Mouse (Mus musculus): ENCODE results near the gene Olfr1014. TPM values are rescaled to one million over a fixed set of nuclear protein-coding genes. Genes with fewer than 3 reads are reported as not detected.
A peak's percentile ranks its signal among the peaks of the same experiment; 100 is the strongest.

Olfr1014 gene
- not detected in 2 replicates for polyA plus RNA-seq (2015; fragmentation: Nextera tagmentation; extraction: Ambion mirVana)

GRCm38 (mm10) chr2:85772413-85772812 lies at the start of gene Olfr1014:
TSS of gene Olfr1014 (plus strand) at chr2:85772713.
- H3K4me3 ChIP-seq (ENCODE audit: low read depth, low read length) = no peak within 1 kb of the TSS
- ATAC-seq = no peak
- no peaks in the 10 kb centered on the region for H3K36me3 ChIP-seq (ENCODE audit: control insufficient read depth, insufficient read depth)
- H3K4me2 ChIP-seq (replicated peaks; ENCODE audit: low read depth) = no peak within 1 kb of the TSS
- no peaks in the 10 kb centered on the region for H3K27me3 ChIP-seq (replicated peaks; ENCODE audit: control insufficient read depth, insufficient read depth, low read length)
- no peak for TF ChIP-seq CTCF (IDR thresholded peaks at IDR 0.05; ENCODE audit: low read depth)
- no peak within 1 kb of the TSS for H3K9ac ChIP-seq (ENCODE audit: low read depth, low read length)
- no peak within 1 kb of the TSS for H3K27ac ChIP-seq (ENCODE audit: low read depth, low read length)
- H3K4me1 ChIP-seq (replicated peaks; ENCODE audit: control insufficient read depth, insufficient read depth, low read length) = no peaks in the 10 kb centered on the region
- no peaks in the 10 kb centered on the region for H3K9me3 ChIP-seq (ENCODE audit: control insufficient read depth)

DNA sequence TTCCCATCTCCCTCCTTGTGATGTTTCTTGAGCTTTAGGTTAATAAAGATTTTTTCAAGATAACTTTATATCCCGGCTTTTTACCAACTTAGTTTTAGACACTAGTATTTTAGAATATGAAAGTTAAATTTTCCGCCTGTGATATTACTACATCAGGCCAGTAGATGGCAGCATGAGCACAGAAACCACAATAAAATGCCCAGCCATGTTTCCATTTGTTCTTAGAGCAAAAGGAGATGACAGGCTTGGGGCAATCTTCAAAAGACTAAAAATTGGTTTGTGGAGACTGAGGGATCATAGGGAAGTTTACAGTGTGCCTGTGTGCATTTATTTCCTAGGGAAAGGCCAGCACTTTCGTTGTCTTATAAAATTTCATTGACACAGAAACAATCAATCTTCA lies 46.7 kb upstream of the Olfr1014 start:
- ATAC-seq = no peak
- Histone ChIP-seq H3K27me3 (replicated peaks; ENCODE audit: control insufficient read depth, insufficient read depth, low read length) (no peaks in the 10 kb centered on the region), H3K4me3 (ENCODE audit: low read depth, low read length) (no peak overlapping the region), H3K9me3 (ENCODE audit: control insufficient read depth) (no peaks in the 10 kb centered on the region), H3K27ac (ENCODE audit: low read depth, low read length) (no peak overlapping the region), H3K4me2 (replicated peaks; ENCODE audit: low read depth) (no peak overlapping the region), H3K36me3 (ENCODE audit: control insufficient read depth, insufficient read depth) (no peaks in the 10 kb centered on the region), H3K4me1 (replicated peaks; ENCODE audit: control insufficient read depth, insufficient read depth, low read length) (no peaks in the 10 kb centered on the region), H3K9ac (ENCODE audit: low read depth, low read length) (no peak overlapping the region)
- TF ChIP-seq CTCF (IDR thresholded peaks at IDR 0.05; ENCODE audit: low read depth) = peak; percentile 82
- WGBS = 19% methylated on average over 3 of the region's 3 CpGs

DNA sequence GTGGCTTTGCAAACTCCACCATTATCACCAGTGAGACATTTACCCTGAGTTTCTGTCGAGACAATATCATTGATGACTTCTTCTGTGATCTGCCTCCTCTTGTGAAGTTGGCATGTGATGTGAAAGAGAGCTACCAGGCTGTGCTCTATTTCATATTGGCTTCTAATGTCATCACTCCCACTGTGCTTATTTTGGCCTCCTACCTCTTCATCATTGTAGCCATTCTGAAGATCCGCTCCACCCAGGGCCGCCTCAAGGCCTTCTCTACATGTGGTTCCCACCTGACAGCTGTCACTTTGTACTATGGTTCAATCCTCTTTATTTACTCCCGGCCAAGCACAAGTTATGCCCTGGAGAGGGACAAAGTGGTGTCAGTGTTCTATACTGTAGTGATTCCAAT lies 18.7 kb upstream of the Olfr1014 start:
- WGBS = 87% methylated on average over 4 of the region's 4 CpGs
- no peaks in the 10 kb centered on the region for H3K27me3 ChIP-seq (replicated peaks; ENCODE audit: control insufficient read depth, insufficient read depth, low read length)
- ATAC-seq = no peak

GRCm38 (mm10) chr2:85762666-85763065 lies 9.8 kb upstream of the Olfr1014 start, which contains the start of gene Olfr1012:
TSS of gene Olfr1012 (minus strand) at chr2:85762766.
- WGBS = 63% methylated on average over 1 of the region's 1 CpGs
- Histone ChIP-seq H3K36me3 (ENCODE audit: control insufficient read depth, insufficient read depth) (no peaks in the 10 kb centered on the region), H3K4me1 (replicated peaks; ENCODE audit: control insufficient read depth, insufficient read depth, low read length) (no peaks in the 10 kb centered on the region), H3K4me3 (ENCODE audit: low read depth, low read length) (no peak within 1 kb of the TSS), H3K9ac (ENCODE audit: low read depth, low read length) (no peak within 1 kb of the TSS), H3K27ac (ENCODE audit: low read depth, low read length) (no peak within 1 kb of the TSS), H3K4me2 (replicated peaks; ENCODE audit: low read depth) (no peak within 1 kb of the TSS), H3K27me3 (replicated peaks; ENCODE audit: control insufficient read depth, insufficient read depth, low read length) (no peaks in the 10 kb centered on the region), H3K9me3 (ENCODE audit: control insufficient read depth) (no peaks in the 10 kb centered on the region)
- no peak for TF ChIP-seq CTCF (IDR thresholded peaks at IDR 0.05; ENCODE audit: low read depth)
- ATAC-seq = no peak

More for the DNA sequence above, 18.7 kb upstream of the Olfr1014 start:
- Histone ChIP-seq H3K4me2 (replicated peaks; ENCODE audit: low read depth) (no peak overlapping the region), H3K9ac (ENCODE audit: low read depth, low read length) (no peak overlapping the region), H3K36me3 (ENCODE audit: control insufficient read depth, insufficient read depth) (no peaks in the 10 kb centered on the region), H3K4me3 (ENCODE audit: low read depth, low read length) (no peak overlapping the region), H3K27ac (ENCODE audit: low read depth, low read length) (no peak overlapping the region), H3K4me1 (replicated peaks; ENCODE audit: control insufficient read depth, insufficient read depth, low read length) (no peaks in the 10 kb centered on the region), H3K9me3 (ENCODE audit: control insufficient read depth) (no peaks in the 10 kb centered on the region)
- no peak for TF ChIP-seq CTCF (IDR thresholded peaks at IDR 0.05; ENCODE audit: low read depth)

- Histone ChIP-seq H3K9ac (ENCODE audit: low read depth, low read length) (no peak within 1 kb of the TSS), H3K4me2 (replicated peaks; ENCODE audit: low read depth) (no peak within 1 kb of the TSS), H3K4me1 (replicated peaks; ENCODE audit: control insufficient read depth, insufficient read depth, low read length) (no peaks in the 10 kb centered on the region), H3K27me3 (replicated peaks; ENCODE audit: control insufficient read depth, insufficient read depth, low read length) (no peaks in the 10 kb centered on the region), H3K9me3 (ENCODE audit: control insufficient read depth) (no peaks in the 10 kb centered on the region), H3K4me3 (ENCODE audit: low read depth, low read length) (no peak within 1 kb of the TSS), H3K36me3 (ENCODE audit: control insufficient read depth, insufficient read depth) (no peaks in the 10 kb centered on the region), H3K27ac (ENCODE audit: low read depth, low read length) (no peak within 1 kb of the TSS)
- no peak for TF ChIP-seq CTCF (IDR thresholded peaks at IDR 0.05; ENCODE audit: low read depth)
- no peak for ATAC-seq
Measured at GRCm38 (mm10) chr2:85766798-85767197, 5.7 kb upstream of the Olfr1014 start, which contains the start of gene Olfr1013. TSS of gene Olfr1013 (plus strand) at chr2:85767098.

GRCm38 (mm10) chr2:85781717-85782116 lies 9.2 kb downstream of the Olfr1014 start, which contains the start of gene Olfr1015:
TSS of gene Olfr1015 (plus strand) at chr2:85782017.
- TF ChIP-seq CTCF (IDR thresholded peaks at IDR 0.05; ENCODE audit: low read depth) = no peak
- Histone ChIP-seq H3K4me2 (replicated peaks; ENCODE audit: low read depth) (no peak within 1 kb of the TSS), H3K27ac (ENCODE audit: low read depth, low read length) (no peak within 1 kb of the TSS), H3K9ac (ENCODE audit: low read depth, low read length) (no peak within 1 kb of the TSS), H3K4me3 (ENCODE audit: low read depth, low read length) (no peak within 1 kb of the TSS), H3K27me3 (replicated peaks; ENCODE audit: control insufficient read depth, insufficient read depth, low read length) (no peaks in the 10 kb centered on the region), H3K4me1 (replicated peaks; ENCODE audit: control insufficient read depth, insufficient read depth, low read length) (no peaks in the 10 kb centered on the region), H3K36me3 (ENCODE audit: control insufficient read depth, insufficient read depth) (no peaks in the 10 kb centered on the region), H3K9me3 (ENCODE audit: control insufficient read depth) (no peaks in the 10 kb centered on the region)
- ATAC-seq = no peak

DNA sequence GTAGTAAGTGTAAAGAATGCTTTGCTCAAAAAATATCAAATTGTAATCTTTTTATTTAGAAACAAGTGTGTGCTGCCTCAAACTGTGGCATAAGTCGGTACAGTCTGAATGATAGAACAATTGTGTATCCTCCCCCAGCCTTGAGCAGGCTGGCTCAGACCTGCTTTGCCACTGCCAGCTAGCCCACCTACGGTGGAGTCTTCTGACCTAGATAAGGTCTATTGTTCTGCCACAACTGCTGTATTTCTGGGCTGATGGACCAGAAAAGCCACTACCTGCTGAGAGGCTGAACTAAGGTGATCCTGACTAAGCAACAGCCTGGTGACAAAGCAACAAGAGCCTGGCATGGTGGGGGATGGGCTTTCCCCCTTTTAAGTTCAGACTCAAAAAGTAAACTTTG lies 19.8 kb downstream of the Olfr1014 start:
- no peaks in the 10 kb centered on the region for H3K27me3 ChIP-seq (replicated peaks; ENCODE audit: control insufficient read depth, insufficient read depth, low read length)
- H3K4me2 ChIP-seq (replicated peaks; ENCODE audit: low read depth) = no peak overlapping the region
- H3K36me3 ChIP-seq (ENCODE audit: control insufficient read depth, insufficient read depth) = no peaks in the 10 kb centered on the region
- no peak overlapping the region for H3K27ac ChIP-seq (ENCODE audit: low read depth, low read length)
- no peaks in the 10 kb centered on the region for H3K9me3 ChIP-seq (ENCODE audit: control insufficient read depth)
- no peaks in the 10 kb centered on the region for H3K4me1 ChIP-seq (replicated peaks; ENCODE audit: control insufficient read depth, insufficient read depth, low read length)
- no peak for ATAC-seq
- no peak for TF ChIP-seq CTCF (IDR thresholded peaks at IDR 0.05; ENCODE audit: low read depth)
- H3K4me3 ChIP-seq (ENCODE audit: low read depth, low read length) = no peak overlapping the region
- no peak overlapping the region for H3K9ac ChIP-seq (ENCODE audit: low read depth, low read length)
- WGBS = 45% methylated on average over 2 of the region's 2 CpGs
